Mouse (Mus musculus): ENCODE measurements around the gene Mgmt. TPM values are rescaled to one million over a fixed set of nuclear protein-coding genes. Genes with fewer than 3 reads are reported as not detected.

The Mgmt gene
- polyA plus RNA-seq, 1 experiment from 2014 or later = 5.4 TPM

- 55% methylated on average over 8 of the region's 8 CpGs for WGBS
- Histone ChIP-seq H3K4me3 (ENCODE audit: low read depth, low read length) (no peak overlapping the region), H3K9ac (no peak overlapping the region), H3K4me1 (ENCODE audit: insufficient read depth) (peaks cover 10% of the 10 kb centered on the region; the same call in 1 of the 2 replicates), H3K27ac (ENCODE audit: low read depth) (no peak overlapping the region), H3K36me3 (ENCODE audit: insufficient read depth) (no peaks in the 10 kb centered on the region), H3K4me2 (no peak overlapping the region), H3K9me3 (ENCODE audit: low read depth, low read length) (no peaks in the 10 kb centered on the region), H3K27me3 (ENCODE audit: insufficient read depth, low read length) (peaks cover 4% of the 10 kb centered on the region; the same call in 1 of the 2 replicates)
- ATAC-seq (ENCODE audit: insufficient read depth) = peak; percentile 71; the same call in 1 of the 2 replicates
- TF ChIP-seq CTCF (IDR thresholded peaks at IDR 0.05; ENCODE audit: low read depth) = no peak
- DNase-seq = peak; percentile 19
These were observed 153.9 kb downstream of the Mgmt start for GRCm38 (mm10) chr7:137048086-137048922.

DNA sequence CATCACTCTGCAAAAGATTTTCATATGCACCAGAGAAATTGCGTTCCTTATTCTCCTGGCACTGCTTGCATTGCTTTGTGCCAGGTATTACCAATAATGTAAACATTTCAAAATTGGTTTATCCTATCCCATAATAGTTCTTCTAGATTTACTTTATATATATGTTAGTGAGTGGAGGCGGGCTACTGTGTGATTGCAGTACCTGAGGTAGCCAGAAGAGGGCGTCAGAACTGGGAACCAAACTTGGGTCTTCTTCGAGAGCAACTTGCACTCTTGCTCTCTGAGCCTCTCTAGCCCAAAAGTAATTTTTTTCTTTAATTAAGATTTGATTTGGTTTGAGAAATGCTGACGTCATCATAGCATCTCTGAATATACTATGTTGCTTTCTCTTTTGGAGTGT is 159.9 kb downstream of the Mgmt start:
- Histone ChIP-seq H3K4me3 (ENCODE audit: low read depth, low read length) (no peak overlapping the region), H3K4me2 (no peak overlapping the region), H3K27me3 (ENCODE audit: insufficient read depth, low read length) (no peaks in the 10 kb centered on the region), H3K27ac (ENCODE audit: low read depth) (no peak overlapping the region), H3K9ac (no peak overlapping the region), H3K4me1 (ENCODE audit: insufficient read depth) (no peaks in the 10 kb centered on the region), H3K36me3 (ENCODE audit: insufficient read depth) (no peaks in the 10 kb centered on the region), H3K9me3 (ENCODE audit: low read depth, low read length) (no peaks in the 10 kb centered on the region)
- 0 out of 2 replicates have a peak, but pooled peaks have one; percentile 35 for TF ChIP-seq CTCF (IDR thresholded peaks at IDR 0.05; ENCODE audit: low read depth)
- ATAC-seq (ENCODE audit: insufficient read depth) = no peak
- no peak for DNase-seq
- 72% methylated on average over 5 of the region's 5 CpGs for WGBS

- ATAC-seq (ENCODE audit: insufficient read depth) (no peak), DNase-seq (no peak)
- Histone ChIP-seq H3K9me3 (ENCODE audit: low read depth, low read length) (no peaks in the 10 kb centered on the region), H3K4me1 (ENCODE audit: insufficient read depth) (no peaks in the 10 kb centered on the region), H3K27me3 (ENCODE audit: insufficient read depth, low read length) (no peaks in the 10 kb centered on the region), H3K36me3 (ENCODE audit: insufficient read depth) (no peaks in the 10 kb centered on the region), H3K4me2 (no peak overlapping the region), H3K27ac (ENCODE audit: low read depth) (no peak overlapping the region), H3K9ac (no peak overlapping the region), H3K4me3 (ENCODE audit: low read depth, low read length) (no peak overlapping the region)
- no peak for TF ChIP-seq CTCF (IDR thresholded peaks at IDR 0.05; ENCODE audit: low read depth)
- 49% methylated on average over 5 of the region's 5 CpGs for whole genome bisulfite sequencing
These were observed 161.7 kb downstream of the Mgmt start for GRCm38 (mm10) chr7:137056126-137056525.

DNA sequence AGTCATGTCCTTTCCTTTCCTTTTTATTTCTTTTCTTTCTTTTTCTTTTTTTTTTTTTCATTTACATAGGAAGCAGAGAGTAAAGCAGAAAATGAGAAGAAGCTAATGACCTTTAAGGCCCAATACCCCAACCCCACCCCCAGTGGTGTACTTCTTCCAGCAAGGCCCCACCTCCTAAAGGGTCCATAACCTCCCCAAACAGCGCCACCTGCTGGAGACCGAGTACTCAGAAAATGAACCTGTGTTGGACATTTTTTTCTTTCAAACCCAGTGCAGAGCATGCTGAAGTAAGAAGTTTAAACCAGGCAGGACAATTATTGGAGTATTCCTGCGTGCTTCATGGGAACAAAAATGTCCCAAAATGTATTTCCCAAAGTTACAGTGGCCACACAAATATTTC is 166.1 kb downstream of the Mgmt start:
- Histone ChIP-seq H3K9ac (no peak overlapping the region), H3K4me3 (ENCODE audit: low read depth, low read length) (no peak overlapping the region), H3K27ac (ENCODE audit: low read depth) (no peak overlapping the region), H3K9me3 (ENCODE audit: low read depth, low read length) (no peaks in the 10 kb centered on the region), H3K4me1 (ENCODE audit: insufficient read depth) (no peaks in the 10 kb centered on the region), H3K27me3 (ENCODE audit: insufficient read depth, low read length) (no peaks in the 10 kb centered on the region), H3K4me2 (no peak overlapping the region), H3K36me3 (ENCODE audit: insufficient read depth) (no peaks in the 10 kb centered on the region)
- ATAC-seq (ENCODE audit: insufficient read depth) (no peak), DNase-seq (peak; percentile 39)
- 34% methylated on average over 3 of the region's 3 CpGs for WGBS
- peak; percentile 53 for TF ChIP-seq CTCF (IDR thresholded peaks at IDR 0.05; ENCODE audit: low read depth)

DNA sequence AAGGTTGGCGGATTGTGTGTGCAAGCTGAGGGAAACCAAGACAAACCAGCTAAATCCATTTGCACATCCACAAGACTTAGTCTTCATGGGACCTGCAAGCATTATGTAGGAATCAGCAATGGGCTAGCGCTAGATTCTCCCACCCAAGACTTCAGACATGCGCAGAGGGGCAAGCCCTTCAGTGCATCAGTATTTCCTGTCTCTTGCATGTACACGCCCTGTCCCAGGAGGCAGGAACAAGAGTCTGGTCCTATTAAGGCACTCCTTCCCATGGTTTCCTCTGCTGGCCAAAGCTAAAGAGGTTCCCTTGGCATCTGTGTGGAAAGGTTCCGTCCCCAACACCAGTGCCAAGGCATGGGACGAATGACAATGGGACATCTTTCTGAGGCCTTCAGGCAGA is 166.7 kb downstream of the Mgmt start:
- 93% methylated on average over 6 of the region's 6 CpGs for WGBS

GRCm38 (mm10) chr7:137064255-137064654 is 169.8 kb downstream of the Mgmt start:
- 59% methylated on average over 9 of the region's 9 CpGs for WGBS
- H3K4me3 ChIP-seq (ENCODE audit: low read depth, low read length) = no peak overlapping the region

More for the DNA sequence above, 166.7 kb downstream of the Mgmt start:
- ATAC-seq (ENCODE audit: insufficient read depth) = no peak
- DNase-seq = no peak
- Histone ChIP-seq H3K9ac (no peak overlapping the region), H3K4me3 (ENCODE audit: low read depth, low read length) (no peak overlapping the region), H3K4me1 (ENCODE audit: insufficient read depth) (no peaks in the 10 kb centered on the region), H3K9me3 (ENCODE audit: low read depth, low read length) (no peaks in the 10 kb centered on the region), H3K4me2 (no peak overlapping the region), H3K36me3 (ENCODE audit: insufficient read depth) (no peaks in the 10 kb centered on the region), H3K27ac (ENCODE audit: low read depth) (no peak overlapping the region), H3K27me3 (ENCODE audit: insufficient read depth, low read length) (no peaks in the 10 kb centered on the region)
- TF ChIP-seq CTCF (IDR thresholded peaks at IDR 0.05; ENCODE audit: low read depth) = no peak

GRCm38 (mm10) chr7:137065408-137065807 is 171.0 kb downstream of the Mgmt start:
- TF ChIP-seq CTCF (IDR thresholded peaks at IDR 0.05; ENCODE audit: low read depth) = no peak
- H3K4me2 ChIP-seq = no peak overlapping the region
- WGBS = 64% methylated on average over 5 of the region's 5 CpGs
- H3K4me3 ChIP-seq (ENCODE audit: low read depth, low read length) = no peak overlapping the region
- ATAC-seq (ENCODE audit: insufficient read depth) (no peak), DNase-seq (no peak)
- H3K27me3 ChIP-seq (ENCODE audit: insufficient read depth, low read length) = no peaks in the 10 kb centered on the region
- H3K9ac ChIP-seq = no peak overlapping the region
- no peaks in the 10 kb centered on the region for H3K4me1 ChIP-seq (ENCODE audit: insufficient read depth)
- H3K27ac ChIP-seq (ENCODE audit: low read depth) = no peak overlapping the region
- H3K9me3 ChIP-seq (ENCODE audit: low read depth, low read length) = no peaks in the 10 kb centered on the region
- H3K36me3 ChIP-seq (ENCODE audit: insufficient read depth) = no peaks in the 10 kb centered on the region

More at GRCm38 (mm10) chr7:137064255-137064654, 169.8 kb downstream of the Mgmt start:
- ATAC-seq (ENCODE audit: insufficient read depth) = no peak
- no peak overlapping the region for H3K9ac ChIP-seq
- H3K4me1 ChIP-seq (ENCODE audit: insufficient read depth) = no peaks in the 10 kb centered on the region
- no peak for DNase-seq
- no peaks in the 10 kb centered on the region for H3K36me3 ChIP-seq (ENCODE audit: insufficient read depth)
- no peak overlapping the region for H3K27ac ChIP-seq (ENCODE audit: low read depth)
- no peaks in the 10 kb centered on the region for H3K27me3 ChIP-seq (ENCODE audit: insufficient read depth, low read length)
- H3K4me2 ChIP-seq = no peak overlapping the region
- no peak for TF ChIP-seq CTCF (IDR thresholded peaks at IDR 0.05; ENCODE audit: low read depth)
- no peaks in the 10 kb centered on the region for H3K9me3 ChIP-seq (ENCODE audit: low read depth, low read length)
